12 mouse cellular contexts compared by ENCODE assay signal in genomic region chr15:83167550-83168065, GRCm38 (mm10). TPM values are rescaled to one million over a fixed set of nuclear protein-coding genes. Genes with fewer than 3 reads are reported as not detected.
DNase-seq lines count a peak whose midpoint lies in the region; ATAC-seq and TF ChIP-seq lines count a peak whose summit lies in the region.
"Had no signal": no experiment of that assay in that cellular context is flagged by ENCODE, and none has a peak within 500 bp of the region (broad histone marks: within the 10 kb centered on the region; RNA-seq: fewer than 3 reads in every experiment).

No protein-coding gene starts in this region.

- H3K36me3 ChIP-seq in heart, embryonic 10.5 days, result peaks cover 14% of the 10 kb centered on the region
- H3K36me3 ChIP-seq in heart, embryonic 12.5 days, result peaks cover 10% of the 10 kb centered on the region
- H3K36me3 ChIP-seq in midbrain, embryonic 10.5 days, result peaks cover 32% of the 10 kb centered on the region
- H3K36me3 ChIP-seq in midbrain, embryonic 14.5 days (ENCODE audit: control insufficient read depth, insufficient read depth, low read length), result no peaks in the 10 kb centered on the region
- no peaks in the 10 kb centered on the region for H3K36me3 ChIP-seq in stomach, embryonic 14.5 days (ENCODE audit: control insufficient read depth, insufficient read depth, low read length)

- no peak for TF ChIP-seq CTCF in embryonic fibroblast, embryonic 13.5 days (IDR thresholded peaks at IDR 0.05; ENCODE audit: borderline replicate concordance, insufficient read depth, low read length)

- no peak for DNase-seq in heart, embryonic 10.5 days (ENCODE audit: low spot score)
- DNase-seq in midbrain, embryonic 10.5 days (ENCODE audit: low spot score), result no peak
- no peak for DNase-seq in midbrain, embryonic 14.5 days
- no peak for DNase-seq in frontal cortex, postnatal 25 days (ENCODE audit: low spot score in 2 of 2)
- no peak for DNase-seq in adrenal gland, postnatal 25 days
- DNase-seq: gastrocnemius, postnatal 36 days; thymus, postnatal 25 days had no signal

- H3K9me3 ChIP-seq in heart, embryonic 10.5 days, result no peaks in the 10 kb centered on the region
- H3K9me3 ChIP-seq in heart, embryonic 12.5 days (replicated peaks), result no peaks in the 10 kb centered on the region
- H3K9me3 ChIP-seq in midbrain, embryonic 10.5 days (replicated peaks), result no peaks in the 10 kb centered on the region
- H3K9me3 ChIP-seq in midbrain, embryonic 14.5 days (ENCODE audit: control insufficient read depth, low read length), result no peaks in the 10 kb centered on the region
- H3K9me3 ChIP-seq in stomach, embryonic 14.5 days (ENCODE audit: control insufficient read depth, low read depth, low read length), result no peaks in the 10 kb centered on the region
- H3K9me3 ChIP-seq: midbrain, embryonic 13.5 days had no signal

- ATAC-seq in heart, embryonic 12.5 days (ENCODE audit: insufficient number of reproducible peaks, low FRiP score), result no peak
- no peak for ATAC-seq in midbrain, embryonic 14.5 days (ENCODE audit: low FRiP score, low TSS enrichment)
- no peak for ATAC-seq in stomach, embryonic 14.5 days (ENCODE audit: insufficient number of reproducible peaks, insufficient read depth, low FRiP score, low read depth)
- ATAC-seq: midbrain, embryonic 13.5 days had no signal

- no peak overlapping the region for H3K9ac ChIP-seq in heart, embryonic 12.5 days
- no peak overlapping the region for H3K9ac ChIP-seq in midbrain, embryonic 14.5 days (replicated peaks; ENCODE audit: low read length)
- H3K9ac ChIP-seq in stomach, embryonic 14.5 days (replicated peaks; ENCODE audit: low read depth, low read length), result no peak overlapping the region
- H3K9ac ChIP-seq: midbrain, embryonic 13.5 days had no signal

- H3K27ac ChIP-seq in heart, embryonic 10.5 days, result peak overlapping the region; percentile 71
- H3K27ac ChIP-seq in heart, embryonic 12.5 days (ENCODE audit: poor library complexity, severe bottlenecking), result no peak overlapping the region
- H3K27ac ChIP-seq in midbrain, embryonic 10.5 days (replicated peaks), result 0 out of 2 replicates have a peak overlapping the region, but pooled peaks have one; percentile 33
- no peak overlapping the region for H3K27ac ChIP-seq in midbrain, embryonic 14.5 days (replicated peaks; ENCODE audit: low read depth, low read length)
- H3K27ac ChIP-seq in embryonic fibroblast, embryonic 13.5 days (ENCODE audit: insufficient read depth, low read length), result peak overlapping the region; percentile 84
- H3K27ac ChIP-seq in stomach, embryonic 14.5 days (ENCODE audit: low read length), result peak overlapping the region; percentile 84
- H3K27ac ChIP-seq: midbrain, embryonic 13.5 days had no signal

- peaks cover 68% of the 10 kb centered on the region for H3K4me1 ChIP-seq in heart, embryonic 10.5 days
- H3K4me1 ChIP-seq in heart, embryonic 12.5 days (replicated peaks), result peaks cover 55% of the 10 kb centered on the region
- peaks cover 56% of the 10 kb centered on the region for H3K4me1 ChIP-seq in midbrain, embryonic 10.5 days
- peaks cover 14% of the 10 kb centered on the region for H3K4me1 ChIP-seq in midbrain, embryonic 14.5 days (ENCODE audit: control insufficient read depth, insufficient read depth, low read length)
- H3K4me1 ChIP-seq in embryonic fibroblast, embryonic 13.5 days (ENCODE audit: control insufficient read depth, insufficient read depth, low read length), result peaks cover 33% of the 10 kb centered on the region
- H3K4me1 ChIP-seq in stomach, embryonic 14.5 days (ENCODE audit: control insufficient read depth, insufficient read depth, low read length), result peaks cover 29% of the 10 kb centered on the region

- no peak overlapping the region for H3K4me3 ChIP-seq in heart, embryonic 10.5 days
- H3K4me3 ChIP-seq in heart, embryonic 12.5 days, result no peak overlapping the region
- H3K4me3 ChIP-seq in midbrain, embryonic 10.5 days, result no peak overlapping the region
- no peak overlapping the region for H3K4me3 ChIP-seq in midbrain, embryonic 14.5 days (replicated peaks; ENCODE audit: low read depth, low read length)
- H3K4me3 ChIP-seq in embryonic fibroblast, embryonic 13.5 days (ENCODE audit: insufficient read depth, low read length), result no peak overlapping the region
- H3K4me3 ChIP-seq in stomach, embryonic 14.5 days (ENCODE audit: low read depth, low read length), result no peak overlapping the region
- H3K4me3 ChIP-seq: midbrain, embryonic 13.5 days had no signal

- H3K4me2 ChIP-seq in heart, embryonic 12.5 days, result no peak overlapping the region
- no peak overlapping the region for H3K4me2 ChIP-seq in midbrain, embryonic 14.5 days (ENCODE audit: low read length)
- no peak overlapping the region for H3K4me2 ChIP-seq in stomach, embryonic 14.5 days (replicated peaks; ENCODE audit: low read depth, low read length)
- H3K4me2 ChIP-seq: midbrain, embryonic 13.5 days had no signal

- H3K27me3 ChIP-seq in heart, embryonic 10.5 days (ENCODE audit: insufficient read depth, poor library complexity, severe bottlenecking), result no peaks in the 10 kb centered on the region
- no peaks in the 10 kb centered on the region for H3K27me3 ChIP-seq in heart, embryonic 12.5 days (replicated peaks)
- no peaks in the 10 kb centered on the region for H3K27me3 ChIP-seq in midbrain, embryonic 10.5 days (ENCODE audit: low read depth, poor library complexity, severe bottlenecking)
- no peaks in the 10 kb centered on the region for H3K27me3 ChIP-seq in midbrain, embryonic 14.5 days (ENCODE audit: control insufficient read depth, insufficient read depth, low read length)
- no peaks in the 10 kb centered on the region for H3K27me3 ChIP-seq in stomach, embryonic 14.5 days (ENCODE audit: control insufficient read depth, insufficient read depth, low read length)
- H3K27me3 ChIP-seq: CH12.LX; midbrain, embryonic 13.5 days had no signal

- no peak for TF ChIP-seq POLR2A in embryonic fibroblast, embryonic 13.5 days (IDR thresholded peaks at IDR 0.05; ENCODE audit: low read depth, low read length)

- 89% methylated on average over 8 of the region's 8 CpGs for WGBS in heart, embryonic 10.5 days
- 91% methylated on average over 8 of the region's 8 CpGs for WGBS in heart, embryonic 12.5 days
- WGBS in midbrain, embryonic 10.5 days, result 95% methylated on average over 8 of the region's 8 CpGs
- 95% methylated on average over 8 of the region's 8 CpGs for WGBS in midbrain, embryonic 14.5 days
- 76% methylated on average over 8 of the region's 8 CpGs for WGBS in stomach, embryonic 14.5 days

RNA-seq across cellular contexts. Expression of gene Cyb5r3, which starts 4.8 kb away (rescaled TPM):
- 177 and 178 TPM in 2 replicates for polyA plus RNA-seq in heart, embryonic 10.5 days (2016; fragmentation: Nextera tagmentation; extraction: Ambion mirVana)
- polyA plus RNA-seq in heart, embryonic 12.5 days (2016; fragmentation: Nextera tagmentation; extraction: Ambion mirVana), result 132 and 136 TPM in 2 replicates
- polyA plus RNA-seq in midbrain, embryonic 10.5 days (2016; fragmentation: Nextera tagmentation; extraction: Ambion mirVana), result 218 and 255 TPM in 2 replicates
- polyA plus RNA-seq in midbrain, embryonic 14.5 days (2014; fragmentation: Nextera tagmentation; extraction: Ambion mirVana), result 89.7 and 107 TPM in 2 replicates
- polyA plus RNA-seq in embryonic fibroblast, embryonic 13.5 days (2011; ENCODE audit: insufficient read length, low read depth, missing spikeins), result 273 and 297 TPM in 2 replicates
- 207 and 214 TPM in 2 replicates for polyA plus RNA-seq in stomach, embryonic 14.5 days (2014; fragmentation: Nextera tagmentation; extraction: Ambion mirVana)
- total RNA-seq in adrenal gland, postnatal 25 days (2021), result 349 and 393 TPM in 2 replicates

RNA-seq across cellular contexts. Expression of gene Poldip3, which starts 18.4 kb away (rescaled TPM):
- polyA plus RNA-seq in heart, embryonic 10.5 days (2016; fragmentation: Nextera tagmentation; extraction: Ambion mirVana), result 105 and 119 TPM in 2 replicates
- 89.1 and 90.7 TPM in 2 replicates for polyA plus RNA-seq in heart, embryonic 12.5 days (2016; fragmentation: Nextera tagmentation; extraction: Ambion mirVana)
- polyA plus RNA-seq in midbrain, embryonic 10.5 days (2016; fragmentation: Nextera tagmentation; extraction: Ambion mirVana), result 189 and 190 TPM in 2 replicates
- 148 and 174 TPM in 2 replicates for polyA plus RNA-seq in midbrain, embryonic 14.5 days (2014; fragmentation: Nextera tagmentation; extraction: Ambion mirVana)
- 70.6 and 78.3 TPM in 2 replicates for polyA plus RNA-seq in embryonic fibroblast, embryonic 13.5 days (2011; ENCODE audit: insufficient read length, low read depth, missing spikeins)
- 158 and 161 TPM in 2 replicates for polyA plus RNA-seq in stomach, embryonic 14.5 days (2014; fragmentation: Nextera tagmentation; extraction: Ambion mirVana)
- total RNA-seq in adrenal gland, postnatal 25 days (2021), result 108 and 124 TPM in 2 replicates

RNA-seq across cellular contexts. Expression of gene Rrp7a, which starts 45.0 kb away (rescaled TPM):
- polyA plus RNA-seq in heart, embryonic 10.5 days (2016; fragmentation: Nextera tagmentation; extraction: Ambion mirVana), result 52.7 and 64.6 TPM in 2 replicates
- polyA plus RNA-seq in heart, embryonic 12.5 days (2016; fragmentation: Nextera tagmentation; extraction: Ambion mirVana), result 39.3 and 44.8 TPM in 2 replicates
- 88.1 and 91.4 TPM in 2 replicates for polyA plus RNA-seq in midbrain, embryonic 10.5 days (2016; fragmentation: Nextera tagmentation; extraction: Ambion mirVana)
- polyA plus RNA-seq in midbrain, embryonic 14.5 days (2014; fragmentation: Nextera tagmentation; extraction: Ambion mirVana), result 57.0 and 62.3 TPM in 2 replicates
- 70.9 and 72.7 TPM in 2 replicates for polyA plus RNA-seq in embryonic fibroblast, embryonic 13.5 days (2011; ENCODE audit: insufficient read length, low read depth, missing spikeins)
- 45.9 and 49.3 TPM in 2 replicates for polyA plus RNA-seq in stomach, embryonic 14.5 days (2014; fragmentation: Nextera tagmentation; extraction: Ambion mirVana)
- total RNA-seq in adrenal gland, postnatal 25 days (2021), result 100 and 102 TPM in 2 replicates

Comparison
In these comparisons a context has a peak if more than half of its experiments do, and no peak if none do; other contexts are left out.
1. H3K27ac ChIP-seq: peak in heart, embryonic 10.5 days (single experiment), midbrain, embryonic 10.5 days (single experiment), embryonic fibroblast, embryonic 13.5 days (single experiment) and stomach, embryonic 14.5 days (single experiment); none in heart, embryonic 12.5 days (single experiment) and midbrain, embryonic 14.5 days (single experiment).